Mouse (Mus musculus) adrenal gland, postnatal 4 days (tissue): ENCODE results near the gene Iqgap1. TPM values are rescaled to one million over a fixed set of nuclear protein-coding genes. Genes with fewer than 3 reads are reported as not detected.

Source experiments
- DNase-seq, 2 experiments: peaks; one replicate each; pipeline ENCODE4 v3.0.0; 2021 to 2022; ENCODE audit warnings: low spot score in 2 of 2, mixed read lengths in 2 of 2
- total RNA-seq, 2 experiments: library from RNA; stranded (reverse); gene quantifications; 2 replicates each; pipeline ENCODE4 v1.2.3; 2021

The Iqgap1 gene
- total RNA-seq, 2 experiments from 2014 or later: 92.0 to 107 TPM

DNA sequence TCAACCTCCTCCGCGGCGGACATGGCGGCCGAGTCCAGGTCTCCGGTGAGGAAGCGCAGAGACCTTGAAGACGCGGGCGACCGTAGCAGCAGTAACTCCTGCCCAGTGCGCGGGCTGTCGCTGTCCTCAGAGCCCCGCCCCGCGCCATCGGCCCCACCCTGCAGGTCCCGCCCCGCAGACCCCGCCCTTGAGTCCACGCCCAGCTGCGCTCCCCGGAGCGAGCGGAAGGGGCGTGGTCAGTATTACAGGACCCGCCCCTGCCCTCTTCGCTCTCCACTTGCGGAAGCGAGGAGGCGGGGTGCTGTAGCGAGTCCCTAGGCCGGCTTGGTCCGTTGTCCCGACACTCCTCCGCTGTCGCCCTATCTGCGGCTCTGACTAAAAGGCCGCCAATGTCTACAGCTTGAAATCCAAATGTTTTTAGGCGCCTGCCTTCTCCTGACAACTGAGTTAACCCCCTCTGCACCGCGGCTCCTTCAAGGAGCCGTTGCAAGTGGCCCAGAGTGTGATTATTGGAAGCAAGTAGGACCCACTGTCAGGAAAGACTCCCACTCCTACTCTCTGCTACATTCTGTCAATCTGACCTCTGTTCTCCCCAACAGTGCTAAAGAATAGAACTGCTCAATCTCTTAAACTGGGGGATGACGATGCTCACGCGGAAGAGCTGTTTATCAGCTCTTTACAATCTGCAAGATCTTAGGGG lies 22.5 kb downstream of the Iqgap1 start:
- peak; percentile 84 to 87 for DNase-seq

DNA sequence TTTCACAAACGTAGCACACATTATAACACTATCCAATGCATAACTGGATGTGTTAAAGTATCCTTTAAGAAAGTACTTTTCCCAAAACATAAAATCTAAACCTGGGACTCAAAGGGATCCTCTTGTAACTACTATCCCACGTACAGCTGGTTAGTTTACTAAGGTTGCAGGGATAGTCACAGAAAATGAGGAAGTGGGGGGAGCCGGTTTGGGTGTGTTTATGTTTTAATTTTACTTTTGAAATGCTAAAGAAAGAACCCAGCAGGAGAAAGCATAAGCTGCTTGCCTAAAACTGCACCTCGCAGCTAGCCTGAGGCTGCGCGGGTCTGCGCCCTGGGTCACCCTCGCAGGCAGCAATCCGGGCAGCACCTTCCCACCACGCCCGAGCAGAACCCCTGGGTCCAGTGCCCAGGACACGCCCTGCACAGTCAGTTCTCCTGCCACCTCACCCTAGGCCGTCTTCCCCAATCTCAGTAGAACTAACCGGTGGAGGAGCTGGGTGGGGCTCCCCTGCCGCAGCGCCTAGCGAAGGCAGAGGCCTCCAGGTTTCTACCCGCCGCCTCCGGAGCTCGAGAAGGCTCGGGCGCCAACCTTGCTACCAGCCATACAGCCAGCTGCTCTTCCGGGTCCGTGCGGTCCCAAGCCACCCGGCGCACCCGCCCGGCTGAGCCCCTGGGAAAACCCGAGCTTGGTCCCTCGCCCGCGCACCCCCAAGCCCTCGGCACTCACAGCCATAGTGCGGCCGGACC lies 23.2 kb downstream of the Iqgap1 start:
- DNase-seq: no peak

DNA sequence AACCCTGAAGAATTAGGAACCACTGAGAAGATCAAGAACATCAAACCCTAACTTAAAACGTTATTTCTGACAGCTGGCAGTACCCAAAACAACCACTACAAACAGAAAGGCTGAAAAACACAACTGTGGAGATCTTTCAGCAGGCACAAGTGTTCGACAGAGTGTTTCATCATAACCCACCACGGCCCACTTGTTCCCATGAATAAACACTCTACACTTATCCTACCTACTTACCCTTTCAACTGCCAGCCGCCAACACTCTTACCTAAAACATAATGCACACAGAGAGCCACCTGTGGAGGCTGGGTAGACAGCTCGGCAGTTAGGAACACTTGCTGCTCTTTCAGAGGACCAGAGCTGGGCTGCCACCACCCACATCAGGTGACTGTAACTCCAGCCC lies 26.5 kb downstream of the Iqgap1 start:
- DNase-seq: no peak

DNA sequence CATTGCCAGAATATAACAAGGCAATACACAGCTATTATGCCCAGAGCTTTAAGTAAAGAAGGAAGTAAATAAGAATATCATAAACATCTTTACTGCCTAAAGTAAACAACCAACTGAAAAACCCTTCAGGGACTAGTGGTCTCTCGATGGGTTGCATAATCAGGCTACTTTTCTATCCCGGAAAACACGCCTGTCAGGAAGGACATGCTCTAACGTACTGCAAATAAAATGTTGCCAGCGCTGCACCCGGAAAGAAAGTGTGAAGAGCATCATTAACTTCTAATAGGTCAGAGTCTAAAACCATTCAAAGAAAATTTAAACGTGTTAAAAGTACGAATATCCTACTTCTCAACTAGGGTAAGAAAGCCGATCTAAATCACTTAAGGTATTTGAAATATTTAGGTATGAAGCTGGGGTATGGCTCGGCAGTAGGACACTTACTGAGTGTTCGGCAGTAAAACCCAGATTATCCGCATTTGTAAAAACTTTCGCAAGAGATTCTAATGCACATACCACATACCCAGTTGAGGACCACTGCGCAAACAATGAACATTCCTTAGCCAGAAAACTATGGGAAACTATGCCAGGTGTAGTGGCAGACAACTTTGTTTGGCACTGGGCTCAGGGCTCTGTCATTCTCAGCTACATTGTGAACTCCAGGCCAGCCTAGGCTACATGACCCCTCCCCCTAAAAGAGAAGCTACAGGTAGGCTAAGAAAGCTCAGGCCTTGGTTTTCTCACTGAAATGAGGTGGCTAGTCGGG lies 28.8 kb downstream of the Iqgap1 start:
- DNase-seq: no peak

DNA sequence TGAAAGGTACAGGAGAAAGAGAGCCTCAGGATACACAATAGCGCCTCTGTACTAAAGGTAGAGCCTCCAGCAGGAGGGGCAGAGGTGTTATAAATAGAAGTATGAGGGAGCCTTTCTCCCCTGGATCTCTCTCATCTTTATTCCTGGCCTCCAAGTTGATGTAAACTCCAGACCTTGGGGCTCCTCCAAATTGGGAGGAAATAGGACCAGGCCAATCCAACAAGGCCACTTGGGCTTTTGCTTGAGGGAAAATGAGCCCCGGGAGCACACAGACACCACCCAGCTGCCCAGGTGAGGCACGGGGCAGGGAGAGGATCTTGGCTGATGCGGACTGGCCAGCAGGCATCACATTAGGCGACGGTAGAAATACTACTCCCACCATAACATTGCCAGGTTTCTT lies 29.5 kb downstream of the Iqgap1 start:
- no peak for DNase-seq

DNA sequence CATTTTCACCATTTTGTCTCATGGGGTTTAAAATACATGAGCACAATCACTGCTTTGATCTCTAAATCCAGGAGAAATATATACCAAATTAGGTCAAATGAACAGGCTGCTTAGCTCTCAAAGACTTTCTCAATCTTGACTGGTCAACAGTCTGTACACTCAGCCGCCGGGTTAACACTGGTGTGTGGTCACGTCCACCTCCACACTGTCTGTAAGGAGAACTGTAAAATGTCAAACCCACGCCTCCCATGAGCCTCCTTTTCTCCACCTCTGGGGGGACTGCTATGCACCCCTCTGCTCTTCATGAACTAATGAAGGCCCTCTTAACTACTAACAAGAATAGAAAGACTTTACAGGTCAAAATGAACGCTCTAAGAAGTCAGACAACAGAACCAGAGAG lies 36.2 kb downstream of the Iqgap1 start:
- DNase-seq: no peak

DNA sequence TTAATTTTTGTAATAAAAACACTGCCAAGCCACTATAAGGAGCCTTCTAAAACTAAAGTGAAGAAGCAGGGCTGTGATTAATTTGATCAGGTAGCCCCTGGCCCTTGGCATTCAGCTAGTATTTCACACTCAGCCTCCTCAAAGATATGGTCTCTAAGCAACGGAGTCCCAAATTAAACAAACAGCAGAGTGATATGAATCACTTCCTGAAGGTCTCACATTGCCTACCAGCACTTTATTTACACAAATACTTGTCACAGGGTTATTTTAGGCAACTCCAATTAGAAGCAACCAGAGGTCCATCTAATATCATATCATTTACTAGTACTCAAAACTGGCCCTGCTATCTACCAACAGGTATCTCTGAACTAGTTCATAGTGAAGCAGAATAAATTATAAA lies 36.7 kb downstream of the Iqgap1 start:
- DNase-seq: no peak

DNA sequence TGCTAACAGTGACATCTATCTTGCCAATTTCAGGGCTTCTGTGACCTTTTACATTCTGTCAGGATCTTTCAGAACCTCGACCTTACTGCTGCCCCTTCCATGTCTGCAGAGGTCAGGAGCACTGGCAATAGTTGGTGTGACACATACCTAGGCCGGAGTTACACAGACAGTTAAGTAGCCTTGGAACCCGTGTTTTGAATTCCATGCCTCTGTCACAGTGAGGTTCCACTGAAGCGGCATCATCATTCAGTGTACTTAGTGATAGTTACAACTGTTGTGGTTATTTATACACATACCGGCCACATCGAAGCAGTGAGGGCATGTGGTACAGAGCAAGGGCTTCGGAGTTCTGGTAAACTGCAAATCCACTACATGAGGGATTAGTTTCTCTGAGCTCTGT lies 37.8 kb downstream of the Iqgap1 start:
- no peak for DNase-seq

DNA sequence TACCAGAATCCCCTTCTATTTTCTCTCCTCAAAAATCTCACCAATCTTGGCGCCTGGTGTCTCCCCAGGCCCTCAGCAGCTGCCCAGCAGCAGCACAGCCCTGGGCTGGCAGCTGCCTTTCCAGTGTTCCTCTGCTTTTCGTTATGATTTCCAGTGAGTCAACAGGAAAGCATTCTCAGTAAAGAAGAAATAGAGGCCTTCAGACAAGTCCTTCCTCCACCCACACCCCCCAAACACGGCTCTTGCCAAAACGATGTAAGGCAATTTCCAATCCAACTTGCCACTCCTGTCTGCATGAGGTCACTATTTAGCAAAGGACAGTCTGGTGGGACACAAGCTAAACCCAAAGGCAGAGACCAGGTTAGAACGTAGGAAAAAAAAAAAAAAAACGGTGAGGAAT lies 39.0 kb downstream of the Iqgap1 start:
- peak in 1 of 2 experiments; percentile 25 for DNase-seq

DNA sequence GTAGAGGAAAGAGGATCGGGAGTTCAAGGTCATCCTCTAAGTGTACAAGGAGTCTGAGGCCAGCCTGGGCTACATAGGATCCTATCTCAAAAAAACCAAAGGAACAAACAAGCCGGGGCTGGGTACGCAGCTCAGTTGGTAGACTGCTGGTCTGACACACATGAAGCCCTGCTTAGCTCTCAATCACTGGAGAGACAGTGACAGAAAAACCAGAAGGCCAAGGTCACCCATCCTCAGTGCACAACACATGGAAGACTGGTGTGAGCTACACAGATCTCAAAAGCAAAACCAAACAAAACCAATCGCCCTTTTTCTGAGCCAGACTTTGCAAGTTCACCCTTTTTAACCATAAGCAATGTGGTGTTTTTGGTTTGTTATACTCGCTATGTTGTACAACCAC lies 41.9 kb downstream of the Iqgap1 start:
- DNase-seq: no peak

DNA sequence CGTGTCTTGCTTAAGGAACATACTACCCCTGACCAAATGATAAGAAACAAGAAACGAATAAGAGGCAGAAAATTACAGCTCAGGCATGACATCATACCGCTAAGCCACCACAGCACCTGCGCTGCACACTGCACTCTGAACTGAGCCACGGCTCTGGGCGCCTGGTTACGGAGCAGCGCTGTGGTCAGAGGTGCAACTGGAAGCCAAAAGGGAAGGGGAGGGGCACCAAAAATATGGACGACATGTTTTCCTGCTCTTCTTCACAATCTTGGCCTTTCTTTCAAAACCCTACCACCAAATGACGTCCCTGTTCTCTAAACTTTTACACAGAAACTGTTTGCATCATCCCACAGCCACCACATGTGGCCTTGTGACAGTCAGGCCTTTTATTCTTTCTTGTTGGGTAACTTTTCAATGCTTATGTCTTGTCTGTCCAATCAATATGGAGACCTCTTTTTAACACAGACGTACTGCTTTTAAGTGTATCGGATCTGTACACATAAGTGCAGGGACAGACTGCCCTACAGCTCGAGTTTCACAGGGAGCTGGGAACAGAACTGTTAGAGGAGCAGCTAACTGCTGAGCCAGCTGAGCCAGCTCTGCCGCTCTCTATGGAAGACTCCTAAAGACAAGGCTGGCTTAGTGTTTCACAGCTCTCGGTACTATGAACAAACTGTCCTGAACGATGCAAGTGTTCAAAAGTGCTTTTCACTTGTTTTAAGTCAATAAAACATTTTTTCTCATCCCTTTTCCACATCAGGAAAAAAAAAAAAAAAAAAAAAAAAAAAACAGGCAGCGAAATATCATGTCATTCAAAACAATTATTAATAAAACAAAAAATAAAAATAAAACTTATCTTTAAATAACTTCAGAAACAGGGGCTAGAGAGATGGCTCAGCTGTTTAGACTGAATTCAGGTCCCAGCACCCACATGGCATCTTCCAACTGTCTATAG lies 43.3 kb downstream of the Iqgap1 start:
- DNase-seq: no peak

DNA sequence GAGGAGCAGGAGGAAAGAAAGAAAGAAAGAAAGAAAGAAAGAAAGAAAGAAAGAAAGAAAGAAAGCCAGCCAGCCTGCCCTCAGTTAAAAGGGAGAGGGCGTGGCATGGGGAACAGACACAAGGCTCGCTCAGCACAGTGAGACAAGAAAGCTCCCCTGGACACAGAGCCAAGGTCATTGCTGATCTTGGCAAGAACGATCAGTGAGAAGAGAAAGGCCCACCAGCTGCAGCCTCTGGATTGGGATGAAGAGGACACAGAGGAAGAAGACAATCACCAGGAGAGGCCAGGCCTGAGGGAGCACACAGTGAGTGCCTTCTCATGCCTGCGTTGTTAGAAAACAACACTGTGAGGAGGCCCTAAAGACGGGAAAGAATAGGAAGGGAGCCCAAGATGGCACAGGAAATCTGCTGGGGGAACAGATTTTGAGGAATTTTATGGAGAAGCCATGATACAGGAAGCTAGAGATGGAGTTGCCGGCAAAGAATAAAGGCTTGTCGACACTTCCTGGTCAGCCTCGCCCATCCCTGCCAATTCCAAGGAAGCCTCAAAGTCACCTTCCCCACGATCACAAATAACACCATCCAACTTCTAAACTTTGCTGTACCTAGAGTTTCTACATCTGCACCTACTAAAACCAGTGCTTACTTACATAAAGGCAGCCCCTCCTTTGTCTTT lies 44.2 kb downstream of the Iqgap1 start:
- DNase-seq: no peak

DNA sequence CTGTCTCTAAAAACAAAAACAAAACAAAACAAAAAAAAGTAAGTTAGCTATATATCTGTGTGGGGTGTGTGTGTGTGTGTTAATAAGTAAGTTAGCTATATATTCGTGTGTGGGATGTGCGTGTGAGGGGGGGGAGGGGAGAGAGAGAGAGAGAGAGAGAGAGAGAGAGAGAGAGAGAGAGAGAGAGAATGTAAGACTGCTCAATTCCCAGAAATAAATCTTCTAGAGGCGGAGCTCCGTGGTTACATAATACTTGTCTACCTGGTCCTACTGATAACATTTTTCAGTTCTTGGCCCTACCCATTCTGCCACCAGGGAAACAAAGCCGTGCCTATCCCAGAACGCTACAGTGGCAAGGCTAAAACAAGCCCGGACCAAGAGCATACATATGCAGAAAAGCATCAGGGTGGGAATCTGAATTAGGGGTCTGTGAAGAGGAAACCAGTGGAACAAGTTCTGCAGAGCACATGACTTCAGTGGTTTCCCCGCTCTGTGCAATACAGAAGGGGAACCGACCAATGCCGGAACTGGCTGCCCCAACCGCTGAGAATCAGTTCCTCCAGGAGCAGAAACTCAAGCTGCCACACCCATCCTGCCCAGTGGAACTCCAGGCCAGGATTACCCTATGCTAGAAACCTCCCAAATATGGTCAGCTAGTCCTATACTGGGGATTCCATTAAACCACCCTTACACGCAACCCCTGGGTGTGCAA lies 46.7 kb downstream of the Iqgap1 start:
- no peak for DNase-seq

DNA sequence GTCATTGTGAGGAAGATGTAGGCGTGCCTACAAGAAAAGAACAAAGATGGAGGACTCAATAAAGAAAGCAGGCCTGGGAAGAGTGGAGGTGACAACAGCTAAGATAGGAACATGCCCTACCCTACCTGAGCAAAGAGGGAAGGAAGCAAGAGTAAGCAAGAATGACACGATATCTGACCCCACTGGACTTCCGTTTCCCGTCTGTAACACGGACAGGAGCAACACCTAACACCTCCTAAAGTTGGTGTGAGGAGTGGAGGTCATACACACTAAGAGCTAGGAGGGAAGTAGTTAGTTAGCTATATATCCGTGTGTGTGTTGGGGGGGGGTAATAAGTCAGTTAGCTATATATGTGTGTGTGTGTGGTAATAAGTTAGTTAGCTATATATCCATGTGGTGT lies 47.4 kb downstream of the Iqgap1 start:
- DNase-seq: no peak

DNA sequence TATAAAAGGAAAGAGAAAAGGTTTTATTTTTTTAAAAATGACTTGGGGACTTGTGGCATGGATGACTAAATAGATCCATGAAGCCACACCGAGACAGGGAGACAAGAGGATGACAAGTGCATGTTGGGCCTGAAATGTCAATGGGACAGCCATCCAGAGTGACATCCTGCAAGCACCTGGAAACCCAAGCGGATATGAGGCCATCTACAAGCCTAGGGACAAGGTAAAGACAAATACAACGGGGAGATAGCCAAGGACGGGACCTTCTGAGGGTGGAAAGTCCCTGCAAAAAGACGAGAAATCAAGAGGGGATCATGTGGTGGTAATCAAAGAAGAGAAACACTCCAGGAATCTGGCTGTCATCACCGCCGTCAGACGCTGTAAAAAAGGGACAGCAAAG lies 48.6 kb downstream of the Iqgap1 start:
- DNase-seq: no peak

DNA sequence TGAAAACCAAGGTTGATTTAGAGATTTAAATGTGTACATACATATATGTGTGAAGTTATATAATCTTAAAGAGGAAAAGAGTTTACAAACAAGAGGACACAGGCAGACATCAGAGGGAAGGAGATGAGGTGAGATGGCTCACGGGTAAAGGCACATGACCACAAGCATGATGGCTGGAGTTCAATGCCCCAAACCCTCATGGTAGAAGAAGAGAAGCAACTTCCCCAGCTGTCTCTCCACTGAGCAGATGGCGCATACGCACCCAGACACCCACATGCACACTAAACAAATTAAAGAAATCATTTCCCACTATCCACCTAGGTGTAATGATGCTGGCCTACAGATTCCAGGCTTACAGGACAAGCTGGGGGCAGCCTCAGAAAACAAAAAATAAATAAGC lies 49.7 kb downstream of the Iqgap1 start:
- DNase-seq: no peak

DNA sequence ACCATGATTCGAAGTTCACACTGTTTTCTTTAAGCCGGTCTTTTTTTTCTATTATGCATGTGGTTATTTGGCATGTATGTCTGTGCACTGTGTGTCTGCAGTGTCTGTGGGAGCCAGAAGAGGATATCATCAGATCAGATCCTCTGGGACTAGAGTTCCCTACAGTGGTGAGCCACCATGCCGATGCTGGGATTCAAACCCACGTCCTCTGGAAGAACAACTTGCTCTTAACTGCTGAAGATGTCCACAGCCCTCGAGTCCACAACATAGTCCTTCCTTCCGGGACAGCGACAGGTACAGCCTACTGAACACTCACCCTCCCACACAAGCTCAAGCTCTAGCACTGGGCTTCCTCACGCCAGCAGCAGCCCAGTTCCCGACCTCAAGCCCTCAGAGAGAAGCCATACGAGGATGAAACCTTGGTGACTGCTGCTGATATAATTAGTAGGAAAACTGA lies 50.3 kb downstream of the Iqgap1 start:
- no peak for DNase-seq

DNA sequence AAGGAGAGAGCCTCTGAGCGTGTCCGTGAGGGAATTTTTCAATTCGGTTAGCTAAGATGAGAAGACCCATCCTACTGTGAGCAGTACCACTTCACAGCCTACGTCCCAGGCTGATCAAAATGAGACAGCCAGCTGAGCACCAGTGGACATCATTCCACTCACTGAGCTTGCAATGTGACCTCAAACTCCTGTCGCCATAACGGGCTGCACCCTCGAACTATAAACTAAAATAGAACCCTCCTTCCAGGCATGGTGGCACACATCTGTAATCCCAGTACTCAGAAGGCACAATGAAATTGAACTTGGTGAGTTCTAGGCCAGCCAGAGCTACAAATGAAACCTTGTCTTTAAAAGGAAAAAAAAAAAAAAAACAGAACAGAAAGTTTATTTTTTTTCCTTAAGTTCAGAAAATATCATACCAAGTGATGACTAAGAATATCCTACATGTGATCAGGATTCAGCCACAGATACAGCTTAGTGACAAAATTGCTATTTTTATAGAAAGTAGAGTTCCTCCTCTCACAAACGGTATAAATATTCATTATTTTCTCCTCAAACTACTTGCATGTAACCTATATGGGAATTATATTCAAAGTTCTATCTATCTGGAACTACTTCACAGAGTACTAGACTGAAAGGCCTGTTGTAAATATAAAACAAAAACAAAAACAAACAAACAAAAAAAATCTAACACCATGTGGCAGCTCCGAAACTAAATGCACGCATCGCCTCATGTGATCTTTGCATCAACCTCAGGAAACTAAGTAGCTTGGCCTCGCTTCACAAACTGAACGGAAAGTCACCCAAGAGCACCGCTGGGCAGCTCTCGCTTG lies 50.9 kb downstream of the Iqgap1 start:
- no peak for DNase-seq
